In the genomic region with DNA sequence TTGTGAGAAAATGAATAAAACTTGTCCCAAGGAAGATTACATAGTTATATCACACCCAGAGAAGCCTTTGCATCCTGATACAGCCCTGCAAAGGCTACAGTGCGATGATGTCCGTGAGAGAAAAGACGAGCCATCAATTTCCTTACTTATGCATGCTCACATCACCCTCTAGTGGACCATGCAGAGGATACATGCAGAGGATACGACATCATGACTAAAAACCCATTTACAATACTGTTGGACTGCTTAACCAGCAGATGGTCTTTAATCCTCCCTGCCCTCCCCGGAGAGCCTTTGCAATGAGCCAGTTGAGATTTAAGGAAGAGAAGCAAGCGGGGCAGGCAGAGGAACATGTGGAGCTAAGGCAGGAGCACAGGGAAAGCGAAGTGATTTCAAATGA, we compare ENCODE assay signal across 8 mouse cellular contexts. TPM values are rescaled to one million over a fixed set of nuclear protein-coding genes. Genes with fewer than 3 reads are reported as not detected.
DNase-seq lines count a peak whose midpoint lies in the region; ATAC-seq and TF ChIP-seq lines count a peak whose summit lies in the region.

No protein-coding gene starts in this region.

- peaks cover 31% of the 10 kb centered on the region for H3K36me3 ChIP-seq in heart, embryonic 16.5 days (ENCODE audit: control insufficient read depth, insufficient read depth)
- H3K36me3 ChIP-seq in MEL (ENCODE audit: control insufficient read depth in 1 of 2, insufficient read depth in 2 of 2, low read length in 2 of 2), result peaks cover 0 to 8% of the 10 kb centered on the region in 2 experiments; a peak in 2 of 4 replicates

- TF ChIP-seq CTCF in MEL (IDR thresholded peaks at IDR 0.05 in 2 of 3, conservative IDR thresholded peaks at IDR 0.05 in 1 of 3; ENCODE audit: control insufficient read depth in 1 of 3, insufficient read depth in 1 of 3, low read depth in 2 of 3, low read length in 3 of 3, poor library complexity in 1 of 3, severe bottlenecking in 1 of 3), result peak in 2 of 3 experiments; percentile 24 to 41; a peak in 4 of 6 replicates

- no peak overlapping the region for H3K27ac ChIP-seq in heart, embryonic 16.5 days (ENCODE audit: low read length)
- no peak overlapping the region for H3K27ac ChIP-seq in MEL (ENCODE audit: control insufficient read depth, low read depth, low read length)

- H3K27me3 ChIP-seq in heart, embryonic 16.5 days (ENCODE audit: control insufficient read depth, insufficient read depth, low read length), result no peaks in the 10 kb centered on the region
- no peaks in the 10 kb centered on the region for H3K27me3 ChIP-seq in MEL (ENCODE audit: control insufficient read depth in 1 of 2, insufficient read depth in 2 of 2, low read length in 2 of 2)

- H3K79me2 ChIP-seq in MEL (ENCODE audit: control insufficient read depth, insufficient read depth, low read length, poor library complexity), result no peaks in the 10 kb centered on the region

- no peaks in the 10 kb centered on the region for H3K4me1 ChIP-seq in heart, embryonic 16.5 days (ENCODE audit: control insufficient read depth, insufficient read depth, low read length)
- no peaks in the 10 kb centered on the region for H3K4me1 ChIP-seq in MEL (ENCODE audit: control insufficient read depth in 1 of 2, insufficient read depth in 2 of 2, low read length in 2 of 2)

- no peaks in the 10 kb centered on the region for H3K9me3 ChIP-seq in heart, embryonic 16.5 days (replicated peaks; ENCODE audit: control insufficient read depth, low read length)
- H3K9me3 ChIP-seq in MEL (replicated peaks; ENCODE audit: insufficient read depth, low read length), result no peaks in the 10 kb centered on the region

- ATAC-seq in heart, embryonic 16.5 days (replicated peaks; ENCODE audit: extremely low read depth, insufficient read depth, low FRiP score), result 0 out of 2 replicates have a peak, but pooled peaks have one; percentile 32
- ATAC-seq in common myeloid progenitor, adult 5-6 weeks (replicated peaks; ENCODE audit: low read depth, poor library complexity, severe bottlenecking), result peak; percentile 72
- peak; percentile 67; the same call in 1 of the 2 replicates for ATAC-seq in megakaryocyte-erythroid progenitor cell, adult 5-6 weeks (replicated peaks; ENCODE audit: low FRiP score, low TSS enrichment, poor library complexity, severe bottlenecking)

- TF ChIP-seq EP300 in MEL (IDR thresholded peaks at IDR 0.05; ENCODE audit: low read depth in 1 of 2, low read length in 2 of 2), result no peak

- WGBS in heart, embryonic 16.5 days, result 60% methylated on average over 7 of the region's 7 CpGs

- H3K4me3 ChIP-seq in heart, embryonic 16.5 days (ENCODE audit: low read length), result no peak overlapping the region
- H3K4me3 ChIP-seq in MEL (ENCODE audit: control insufficient read depth in 1 of 2, insufficient read depth in 1 of 2, low read depth in 2 of 2, low read length in 2 of 2), result no peak overlapping the region

- peak; percentile 31 for TF ChIP-seq RAD21 in MEL (IDR thresholded peaks at IDR 0.05; ENCODE audit: low read depth, low read length)

- no peak for TF ChIP-seq POLR2A in MEL (IDR thresholded peaks at IDR 0.05; ENCODE audit: control insufficient read depth in 1 of 2, insufficient read depth in 1 of 2, low read depth in 1 of 2, low read length in 2 of 2, poor library complexity in 1 of 2)

- no peak for DNase-seq in heart, adult 9 months (ENCODE audit: low spot score in 2 of 2)
- DNase-seq in MEL (ENCODE audit: low read depth, low spot score), result peak; percentile 31
- DNase-seq in induced T-regulatory cell, adult 2 months (ENCODE audit: low read depth), result peak; percentile 14
- DNase-seq in telencephalon, adult 2 months (ENCODE audit: low read depth, low spot score), result peak; percentile 68
- no peak for DNase-seq in urinary bladder, postnatal 10 days (ENCODE audit: low spot score)

- no peak overlapping the region for H3K4me2 ChIP-seq in heart, embryonic 16.5 days (ENCODE audit: low read depth, low read length)

- H3K9ac ChIP-seq in heart, embryonic 16.5 days (ENCODE audit: low read length), result no peak overlapping the region
- no peak overlapping the region for H3K9ac ChIP-seq in MEL (ENCODE audit: control insufficient read depth, low read depth, low read length, poor library complexity, severe bottlenecking)

TF ChIP-seq in MEL, 35 proteins besides CTCF, POLR2A, EP300 and RAD21:
- TF ChIP-seq RCOR1 (IDR thresholded peaks at IDR 0.05; ENCODE audit: low read depth, low read length) (no peak), POLR2AphosphoS2 (IDR thresholded peaks at IDR 0.05; ENCODE audit: low read length) (no peak), POLR2AphosphoS5 (IDR thresholded peaks at IDR 0.05; ENCODE audit: borderline replicate concordance, low read depth, low read length) (no peak), MEF2A (IDR thresholded peaks at IDR 0.05; ENCODE audit: extremely low read depth, insufficient replicate concordance, low read depth, low read length, poor library complexity, severe bottlenecking) (no peak), E2F4 (IDR thresholded peaks at IDR 0.05; ENCODE audit: borderline replicate concordance, low read depth, low read length) (no peak), ZNF384 (IDR thresholded peaks at IDR 0.05; ENCODE audit: low read depth, low read length) (no peak), SMC3 (IDR thresholded peaks at IDR 0.05; ENCODE audit: low read depth, low read length) (0 out of 2 replicates have a peak, but pooled peaks have one; percentile 26)

RNA-seq across cellular contexts. Expression of a gene that starts 42.0 kb away (rescaled TPM):
- polyA plus RNA-seq in heart, embryonic 16.5 days (2015; fragmentation: Nextera tagmentation; extraction: Ambion mirVana), result 21.3 TPM in 2 replicates
- 19.9 and 21.6 TPM in 2 replicates for total RNA-seq in MEL (2012; rRNA removed)
- polyA plus RNA-seq in MEL (2012; ENCODE audit: insufficient read depth in 1 of 2, insufficient read length in 2 of 2, low read depth in 1 of 2, low replicate concordance in 2 of 2, missing spikeins in 1 of 2), result 10 to 100 TPM in 1 of 2 experiments, not detected in 1; 22.0 TPM
- total RNA-seq in common myeloid progenitor, adult 5-6 weeks (2017), result 42.8 and 55.2 TPM in 2 replicates
- 44.0 and 55.4 TPM in 2 replicates for total RNA-seq in megakaryocyte-erythroid progenitor cell, adult 5-6 weeks (2014; fragmentation: Nextera tagmentation)
- 39.6 and 50.1 TPM in 2 replicates for total RNA-seq in megakaryocyte-erythroid progenitor cell, adult 5-6 weeks (2017)

Comparison
In these comparisons a context has a peak if more than half of its experiments do, and no peak if none do; other contexts are left out.
1. DNase-seq: peak in MEL (single experiment), induced T-regulatory cell, adult 2 months (single experiment) and telencephalon, adult 2 months (single experiment); none in heart, adult 9 months (0 of 2) and urinary bladder, postnatal 10 days (single experiment).
2. Peak in every context shown above with its lines, with median percentiles within 50 percentile points of each other: ATAC-seq.